Mouse (Mus musculus): Measurements from ENCODE around the gene Erich6b.

DNA sequence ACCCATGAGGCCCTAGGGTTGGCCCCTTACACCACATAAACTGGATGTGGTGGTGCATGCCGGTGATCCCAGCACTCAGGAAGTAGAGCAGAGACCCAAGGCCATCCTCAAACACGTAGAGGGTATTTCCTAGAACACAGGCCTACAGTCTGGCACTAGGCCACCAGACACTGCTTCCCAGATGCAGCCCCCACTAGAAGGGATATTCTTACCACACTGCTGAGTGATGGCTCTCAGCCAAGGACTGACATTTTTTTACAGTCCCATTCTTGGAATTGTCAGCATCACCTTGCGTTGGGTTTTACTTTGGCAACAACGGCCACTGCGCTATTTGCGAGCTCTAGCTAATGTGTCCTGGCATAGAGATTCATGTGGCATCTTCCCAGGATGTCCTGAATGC is 18.9 kb downstream of the Erich6b start:
- TF ChIP-seq CTCF (IDR thresholded peaks at IDR 0.05; ENCODE audit: low read depth, low read length) (no peak), GATA1 (IDR thresholded peaks at IDR 0.05; ENCODE audit: borderline replicate concordance, low read length) (no peak), GATA2 (IDR thresholded peaks at IDR 0.05; ENCODE audit: borderline replicate concordance, low read depth, low read length) (no peak)
